In the genomic region with DNA sequence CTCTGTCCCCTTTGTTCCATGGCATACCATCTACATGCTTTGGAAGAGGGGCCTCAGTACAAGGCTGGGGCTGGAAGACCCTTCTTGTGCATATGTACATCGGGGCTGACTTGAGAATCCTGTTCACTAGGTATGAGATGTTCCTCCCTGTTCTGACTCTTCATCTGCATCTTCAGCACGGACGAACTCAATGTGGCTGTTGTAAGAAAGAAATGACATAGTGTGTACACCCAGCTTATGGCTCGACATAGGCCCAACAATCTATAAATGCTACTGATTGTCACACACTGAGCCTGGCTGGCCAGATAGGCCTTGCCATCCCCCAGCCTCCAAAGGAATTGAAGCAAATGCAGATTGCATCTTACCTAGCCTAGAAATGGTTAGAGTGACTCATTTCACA, we compare ENCODE assay signal across 27 mouse cellular contexts.
"Had no signal": no experiment of that assay in that cellular context is flagged by ENCODE, and none has a peak within 500 bp of the region (broad histone marks: within the 10 kb centered on the region; RNA-seq: fewer than 3 reads in every experiment).

No protein-coding gene starts in this region.

- H3K9ac ChIP-seq: embryonic facial prominence, embryonic 12.5 days; embryonic facial prominence, embryonic 13.5 days; embryonic facial prominence, embryonic 15.5 days; forebrain, embryonic 12.5 days; forebrain, embryonic 13.5 days; forebrain, embryonic 15.5 days; forebrain, postnatal 0 days had no signal

- H3K4me3 ChIP-seq: embryonic facial prominence, embryonic 10.5 days; embryonic facial prominence, embryonic 12.5 days; embryonic facial prominence, embryonic 13.5 days; embryonic facial prominence, embryonic 15.5 days; erythroblast, embryonic 14.5 days; forebrain, embryonic 10.5 days; forebrain, embryonic 12.5 days; forebrain, embryonic 13.5 days; forebrain, embryonic 15.5 days; gastrocnemius, adult 2 months; heart, adult 2 months had no signal

- H3K4me2 ChIP-seq: embryonic facial prominence, embryonic 12.5 days; embryonic facial prominence, embryonic 13.5 days; embryonic facial prominence, embryonic 15.5 days; forebrain, embryonic 12.5 days; forebrain, embryonic 13.5 days; forebrain, embryonic 15.5 days had no signal

- H3K27me3 ChIP-seq: embryonic facial prominence, embryonic 12.5 days; embryonic facial prominence, embryonic 13.5 days; embryonic facial prominence, embryonic 15.5 days; forebrain, embryonic 12.5 days; forebrain, embryonic 13.5 days; forebrain, embryonic 15.5 days had no signal

- H3K27ac ChIP-seq: embryonic facial prominence, embryonic 10.5 days; embryonic facial prominence, embryonic 12.5 days; embryonic facial prominence, embryonic 13.5 days; embryonic facial prominence, embryonic 15.5 days; forebrain, embryonic 10.5 days; forebrain, embryonic 12.5 days; forebrain, embryonic 13.5 days; forebrain, embryonic 15.5 days; gastrocnemius, adult 2 months; heart, adult 2 months had no signal

- DNase-seq: cerebellum, adult 2 months; cerebellum, adult 8-10 months; cerebellum, adult 9-10 months; cerebellum, adult 9-11 months; cerebellum, postnatal 10 days; cerebellum, postnatal 14 days; cerebellum, postnatal 25 days; cerebellum, postnatal 36 days; embryo, embryonic 11 days; forebrain, postnatal 0 days; gastrocnemius, adult 2 months; gastrocnemius, postnatal 10 days; gastrocnemius, postnatal 14 days; gastrocnemius, postnatal 25 days; gastrocnemius, postnatal 36 days; heart, adult 2 months had no signal

- H3K36me3 ChIP-seq: embryonic facial prominence, embryonic 10.5 days; embryonic facial prominence, embryonic 12.5 days; embryonic facial prominence, embryonic 13.5 days; embryonic facial prominence, embryonic 15.5 days; forebrain, embryonic 10.5 days; forebrain, embryonic 12.5 days; forebrain, embryonic 15.5 days had no signal

- H3K4me1 ChIP-seq: embryonic facial prominence, embryonic 12.5 days; embryonic facial prominence, embryonic 15.5 days had no signal

- H3K9me3 ChIP-seq: embryonic facial prominence, embryonic 10.5 days; embryonic facial prominence, embryonic 12.5 days; embryonic facial prominence, embryonic 13.5 days; embryonic facial prominence, embryonic 15.5 days; forebrain, embryonic 10.5 days; forebrain, embryonic 12.5 days; forebrain, embryonic 13.5 days; forebrain, embryonic 15.5 days had no signal

- ATAC-seq: forebrain, embryonic 13.5 days; forebrain, embryonic 14.5 days; forebrain, embryonic 15.5 days; forebrain, embryonic 16.5 days; forebrain, postnatal 0 days had no signal
